Mouse (Mus musculus) B cell, adult 2 months (primary cell): ENCODE results near the gene Ctsd.

Source experiments
- DNase-seq, 2 experiments: peaks; one replicate each; pipeline ENCODE4 v3.0.0; 2022

The Ctsd gene

DNA sequence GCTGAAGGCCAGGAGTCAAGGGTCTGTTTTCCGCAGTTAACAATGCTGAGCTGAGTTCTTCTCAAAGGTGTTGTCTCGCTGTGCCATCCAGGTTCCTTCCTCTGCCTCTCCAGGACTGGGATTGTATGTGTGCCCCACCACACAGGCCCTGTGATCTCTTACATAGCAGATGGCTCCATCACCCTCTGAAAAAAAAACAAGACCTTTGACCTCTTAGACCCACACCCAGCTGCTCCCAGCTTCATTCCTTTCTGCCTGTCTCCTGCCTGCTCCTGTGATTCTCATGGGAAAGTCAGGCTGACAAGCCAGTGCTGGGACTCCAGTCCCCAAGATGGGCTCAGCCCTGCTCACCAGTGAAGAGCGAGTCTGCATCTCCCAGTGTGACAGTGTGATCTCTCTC, 59.3 kb downstream of the Ctsd start:
- DNase-seq, result no peak

DNA sequence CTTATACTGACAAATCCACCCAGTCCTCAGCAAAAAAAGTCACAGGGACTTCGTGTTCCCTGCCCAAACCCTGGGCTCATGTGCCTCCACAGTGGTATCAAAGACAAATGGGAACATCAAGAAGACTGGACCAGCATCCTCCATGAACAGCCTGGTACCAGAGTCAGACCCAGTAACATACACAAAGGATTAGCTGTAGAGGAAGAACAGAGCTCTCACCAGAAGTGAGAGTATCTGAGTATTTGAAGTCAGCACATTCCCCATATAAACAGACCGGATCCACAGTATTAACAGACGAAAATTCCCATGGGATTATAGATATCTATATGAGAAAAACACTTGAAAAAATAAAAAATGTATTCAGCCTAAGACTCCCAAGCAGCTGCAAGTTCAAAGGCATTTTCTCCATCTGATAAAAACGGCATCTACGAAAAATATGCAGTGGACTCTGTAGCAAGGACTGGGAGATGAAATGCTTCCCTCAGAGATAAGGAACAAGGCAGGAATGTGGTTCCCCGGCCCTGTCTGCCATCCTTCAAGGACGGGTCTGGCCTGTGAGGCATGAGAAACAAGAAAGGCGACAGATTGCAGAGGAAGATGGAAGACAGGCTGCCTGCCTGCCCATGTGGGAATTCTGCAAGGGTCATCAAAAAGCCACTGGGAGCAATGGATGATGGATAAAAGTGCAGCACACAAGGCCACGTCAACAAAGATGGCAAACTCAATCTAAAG, 61.0 kb downstream of the Ctsd start:
- DNase-seq, result no peak
